Mouse (Mus musculus) liver, adult (tissue): ENCODE data around the gene Prokr2.

Source experiments
- GATA4 ChIP-seq: IDR thresholded peaks from 2 replicates; pipeline ENCODE4 v1.6.1; 2014; ENCODE audit warnings: mild to moderate bottlenecking, low read length; ENCODE audit not compliant: insufficient replicate concordance

The Prokr2 gene

GRCm38 (mm10) chr2:132307213-132307843, 77.9 kb downstream of the Prokr2 start:
- TF ChIP-seq GATA4: no peak

DNA sequence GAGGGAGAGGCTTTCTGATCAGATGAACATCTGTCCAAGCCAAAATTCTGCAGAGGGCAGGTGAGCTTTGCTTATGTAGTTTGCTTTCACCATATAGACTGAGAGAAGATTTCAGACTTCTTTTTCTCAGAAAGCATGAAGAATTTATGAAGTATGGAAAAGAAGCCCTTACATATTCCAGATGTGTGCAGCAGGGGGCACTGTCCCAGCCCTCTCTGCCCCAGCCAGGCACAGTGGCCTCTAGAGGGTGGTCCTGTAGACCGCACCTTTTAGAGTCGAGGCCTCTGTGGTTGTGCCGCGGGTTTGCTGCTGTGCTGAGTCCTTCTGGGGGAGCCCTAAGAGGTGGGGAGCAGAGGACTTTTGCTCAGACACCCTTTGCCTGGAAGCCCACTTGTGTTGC, 79.3 kb downstream of the Prokr2 start:
- TF ChIP-seq GATA4: no peak

DNA sequence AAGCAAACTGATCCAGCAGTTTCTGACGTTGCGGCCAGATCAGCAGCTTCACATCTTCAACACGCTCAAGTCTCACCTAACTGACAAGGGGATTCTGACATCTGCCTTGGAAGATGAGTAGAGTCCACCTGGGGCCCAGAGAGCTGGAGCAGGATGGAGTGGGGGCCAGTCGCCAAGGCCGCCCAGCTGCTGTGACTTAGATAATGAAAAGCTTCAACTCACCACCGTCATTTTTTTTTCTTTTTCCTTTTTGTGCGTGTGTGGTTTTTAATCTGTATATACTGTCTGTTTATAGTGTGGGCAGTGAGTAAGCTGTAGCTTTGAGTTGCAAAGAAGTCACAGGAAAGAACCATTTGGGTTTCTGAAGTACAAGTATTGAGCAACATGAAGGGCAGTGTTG, 80.1 kb downstream of the Prokr2 start:
- no peak for TF ChIP-seq GATA4

GRCm38 (mm10) chr2:132301436-132301835, 83.8 kb downstream of the Prokr2 start:
- no peak for TF ChIP-seq GATA4

DNA sequence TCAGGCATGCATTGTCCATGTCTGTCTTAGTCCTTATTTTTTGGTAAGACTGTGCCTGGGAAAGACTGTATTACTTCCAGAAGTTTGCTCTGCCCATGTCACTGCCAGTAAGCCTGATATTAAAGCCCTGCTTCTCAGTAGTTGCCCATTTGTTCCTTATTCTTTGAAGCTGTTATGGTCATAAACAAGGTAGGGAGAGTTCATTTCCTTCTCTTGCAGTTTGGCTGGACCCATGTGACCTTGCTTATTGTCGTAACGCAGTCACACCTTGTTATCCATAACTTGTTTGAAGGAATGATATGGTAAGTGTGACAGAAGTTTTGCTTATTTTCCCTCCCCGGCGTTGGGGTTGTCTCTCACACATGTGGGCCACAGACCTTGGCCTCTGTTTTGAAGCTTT, 87.0 kb downstream of the Prokr2 start:
- no peak for TF ChIP-seq GATA4

DNA sequence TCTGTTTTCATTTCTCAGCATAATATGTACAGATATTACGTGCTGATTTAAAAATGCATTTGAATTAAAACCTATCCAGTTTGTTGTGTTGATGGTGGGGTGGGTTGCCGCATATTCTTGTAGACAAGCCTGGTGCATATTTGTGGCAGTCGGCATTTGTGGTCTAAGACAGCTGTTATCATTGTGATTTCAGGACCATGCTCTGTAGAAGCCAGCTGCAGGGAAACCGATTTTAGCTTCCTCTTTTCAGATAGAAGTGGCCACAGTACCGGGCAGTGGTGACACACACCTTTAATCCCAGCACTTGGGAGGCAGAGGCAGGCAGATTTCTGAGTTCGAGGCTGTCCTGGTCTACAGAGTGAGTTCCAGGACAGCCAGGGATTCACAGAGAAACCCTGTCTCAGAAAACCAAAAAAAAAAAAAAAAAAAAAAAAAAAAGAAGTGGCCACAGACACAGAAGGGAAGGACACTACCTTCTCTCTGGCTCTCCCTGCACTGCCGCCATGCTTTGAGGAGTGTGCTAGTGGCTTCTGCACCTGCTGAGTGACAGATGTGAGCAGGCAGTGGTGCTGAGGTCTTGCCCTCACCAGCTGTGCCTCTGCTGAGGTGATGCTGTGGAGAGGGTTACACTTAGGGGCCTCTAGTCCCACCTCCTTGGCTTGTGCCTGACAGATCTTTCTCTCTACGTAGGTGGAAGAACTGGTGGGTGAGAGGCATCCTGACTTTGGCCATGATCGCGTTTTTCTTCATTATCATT, 91.4 kb downstream of the Prokr2 start:
- TF ChIP-seq GATA4: no peak

GRCm38 (mm10) chr2:132292083-132292482, 93.2 kb downstream of the Prokr2 start:
- no peak for TF ChIP-seq GATA4

GRCm38 (mm10) chr2:132291265-132291664, 94.0 kb downstream of the Prokr2 start:
- TF ChIP-seq GATA4: no peak

DNA sequence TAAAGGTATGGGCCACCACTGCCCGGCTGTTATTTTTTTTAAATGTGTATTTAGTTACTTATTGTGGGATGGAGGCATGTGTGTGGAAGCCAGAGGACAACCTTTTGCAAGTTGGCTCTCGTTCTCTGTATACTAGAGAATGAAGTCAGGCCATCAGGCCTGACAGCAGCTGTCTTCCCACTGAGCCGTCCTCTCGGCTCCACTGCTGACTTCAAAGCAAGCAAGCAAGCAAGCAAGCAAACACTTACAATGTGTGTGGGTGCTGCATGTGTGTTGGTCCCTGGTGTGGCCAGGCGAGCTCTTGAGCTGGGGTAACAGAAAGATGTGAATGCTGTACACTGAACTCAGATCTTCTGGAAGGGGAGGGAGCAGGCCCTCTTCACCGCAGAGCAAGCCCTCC, 94.4 kb downstream of the Prokr2 start:
- no peak for TF ChIP-seq GATA4
